Mouse (Mus musculus) gastrocnemius, adult 2 months (tissue): Measurements from ENCODE around the gene Crabp1. TPM values are rescaled to one million over a fixed set of nuclear protein-coding genes. Genes with fewer than 3 reads are reported as not detected.

Source experiments
- DNase-seq: peaks from one replicate; pipeline ENCODE4 v3.0.0; 2022
- H3K27ac ChIP-seq: fragments of 200-600 bp; 2 replicates; pipeline ENCODE4 v1.8.1; 2022; ENCODE audit warnings: mild to moderate bottlenecking
- H3K4me3 ChIP-seq: fragments of 200-600 bp; 2 replicates; pipeline ENCODE4 v1.8.1; 2022; ENCODE audit warnings: mild to moderate bottlenecking, moderate library complexity
- CTCF ChIP-seq: fragments of 200-600 bp; IDR thresholded peaks from 2 replicates; pipeline ENCODE4 v1.8.1; 2022; ENCODE audit warnings: antibody characterized with exemption, mild to moderate bottlenecking, moderate library complexity
- intact Hi-C: fragments of 180-260 bp; cut with DNase I; formaldehyde crosslinking; loops from one replicate; pipeline ENCODE4 v1.15.1; 2025
- total RNA-seq, 2 experiments: library from RNA; stranded (reverse); gene quantifications; 2 replicates each; pipeline ENCODE4 v1.2.3; 2021

Crabp1 gene
- total RNA-seq, 2 experiments from 2014 or later: 2.2 TPM; not detected in 1

DNA sequence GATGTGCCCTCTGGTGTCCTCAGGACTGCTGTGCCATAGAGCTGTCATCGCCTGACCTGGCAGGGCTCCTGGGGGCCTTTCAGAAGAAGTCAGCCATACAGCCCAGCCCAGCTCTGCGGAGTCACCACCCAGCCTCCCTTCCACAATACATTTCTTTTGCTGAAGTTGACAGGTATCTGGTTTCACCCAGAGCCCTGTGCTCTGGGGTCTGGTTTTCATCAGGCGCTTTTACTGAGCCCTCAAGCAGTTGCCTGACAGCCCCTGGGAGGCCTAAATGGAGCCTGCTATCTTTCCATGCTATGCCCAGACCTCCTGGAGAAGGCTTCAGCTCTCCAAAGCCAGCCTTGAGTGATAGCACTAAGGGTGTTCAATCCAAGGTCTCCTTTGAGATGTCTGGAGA is 19.5 kb downstream of the Crabp1 start:
- H3K27ac ChIP-seq: no peak overlapping the region
- TF ChIP-seq CTCF: no peak
- no peak for DNase-seq
- H3K4me3 ChIP-seq: no peak overlapping the region
- intact Hi-C loops: no loop called here

GRCm38 (mm10) chr9:54785215-54785614 is 20.7 kb downstream of the Crabp1 start:
- H3K4me3 ChIP-seq: no peak overlapping the region
- DNase-seq: no peak
- no peak for TF ChIP-seq CTCF
- intact Hi-C loops: no loop called here
- H3K27ac ChIP-seq: no peak overlapping the region

DNA sequence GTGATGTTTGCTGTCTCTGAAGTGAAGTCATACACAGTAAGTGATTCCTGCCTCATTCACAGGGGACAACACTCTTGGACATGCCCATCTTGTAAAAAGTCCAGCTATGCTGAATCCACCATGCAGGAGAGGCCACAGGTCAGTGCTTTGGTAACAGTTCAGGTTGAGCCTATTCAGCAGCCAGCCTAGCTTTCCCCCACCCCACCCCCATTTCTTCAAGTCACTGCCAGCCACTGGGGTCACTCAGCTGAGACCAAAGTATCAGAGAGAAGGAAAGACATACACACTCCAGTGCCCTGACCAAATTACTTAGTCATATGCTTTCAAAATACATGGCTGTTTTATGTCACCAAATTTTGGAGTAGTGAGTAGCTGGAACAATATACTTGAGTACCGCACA is 21.5 kb downstream of the Crabp1 start:
- H3K4me3 ChIP-seq: no peak overlapping the region
- no peak overlapping the region for H3K27ac ChIP-seq
- no peak for DNase-seq
- TF ChIP-seq CTCF: no peak
- intact Hi-C loops: no loop called here

DNA sequence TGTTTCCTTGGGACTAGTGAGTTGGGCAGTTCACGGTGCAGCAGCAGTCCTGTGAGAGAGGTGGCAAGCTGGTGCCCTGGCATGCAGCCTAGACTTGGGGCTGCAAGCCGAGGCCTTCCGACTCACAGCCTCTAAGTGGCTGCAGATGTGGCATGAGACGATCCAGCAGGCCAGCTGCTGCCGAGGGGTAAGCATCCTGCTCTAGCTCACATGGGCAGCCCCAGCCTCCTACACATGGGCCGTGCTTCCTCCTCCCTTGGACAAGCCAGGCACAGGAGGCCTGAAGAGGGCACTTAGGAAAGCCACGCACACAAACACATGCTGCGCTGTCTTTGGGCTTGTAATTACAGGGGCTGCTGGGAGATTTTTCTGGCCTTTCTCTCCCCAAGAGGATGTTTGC is 23.2 kb downstream of the Crabp1 start:
- intact Hi-C loops: no loop called here
- no peak for TF ChIP-seq CTCF
- Histone ChIP-seq H3K4me3 (no peak overlapping the region), H3K27ac (peak overlapping the region; percentile 24; the same call in 1 of the 2 replicates)
- DNase-seq: peak; percentile 58

DNA sequence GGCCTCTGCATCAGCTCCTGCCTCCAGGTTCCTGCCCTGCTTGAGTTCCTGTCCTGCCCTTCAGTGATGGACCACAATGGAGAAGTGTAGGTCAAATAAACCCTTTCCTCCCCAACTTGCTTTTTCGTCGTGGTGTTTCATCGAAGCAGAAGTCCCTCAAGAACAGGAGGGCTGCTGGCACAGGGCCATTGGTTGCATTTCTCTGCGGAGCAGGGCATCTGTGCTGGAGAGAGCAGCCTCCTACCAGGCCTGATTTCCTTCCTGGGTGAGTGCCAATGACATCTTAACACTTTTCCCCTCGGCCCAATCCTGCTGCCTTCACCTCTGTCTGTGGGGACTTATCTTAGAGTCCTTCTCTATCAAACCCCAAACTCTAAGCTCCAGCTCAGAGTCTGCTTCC is 25.7 kb downstream of the Crabp1 start:
- TF ChIP-seq CTCF: no peak

DNA sequence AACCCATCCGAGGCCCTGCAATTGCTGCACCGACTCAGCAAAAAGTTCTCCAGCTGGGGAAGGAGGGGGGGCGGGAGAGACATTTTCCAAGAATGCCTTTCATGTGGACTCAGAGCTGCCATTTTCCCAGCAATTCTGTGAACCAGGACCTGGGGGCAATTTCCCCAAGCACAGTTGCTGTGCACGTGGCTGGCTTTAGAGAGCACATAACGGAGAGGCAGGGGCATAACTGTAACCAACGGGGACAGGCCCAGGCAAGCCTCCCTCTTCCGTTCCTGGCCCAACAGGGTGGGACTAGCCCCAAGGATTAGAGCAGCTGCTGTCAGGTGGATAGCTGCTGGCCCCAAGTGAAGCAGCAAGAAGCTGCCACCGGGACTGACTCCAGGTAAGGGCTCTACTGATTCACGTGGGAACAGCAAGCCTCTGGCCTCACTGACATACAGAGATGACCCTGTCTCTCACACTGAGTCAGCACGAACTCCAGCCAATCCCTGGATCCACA is 37.0 kb downstream of the Crabp1 start:
- H3K27ac ChIP-seq: peak overlapping the region; percentile 24; the same call in 1 of the 2 replicates
- H3K4me3 ChIP-seq: no peak overlapping the region

More for the DNA sequence above, 25.7 kb downstream of the Crabp1 start:
- intact Hi-C loops: no loop called here
- no peak overlapping the region for H3K4me3 ChIP-seq
- DNase-seq: no peak
- no peak overlapping the region for H3K27ac ChIP-seq

GRCm38 (mm10) chr9:54802749-54803679 is 38.5 kb downstream of the Crabp1 start:
- intact Hi-C loops: no loop called here
- DNase-seq: peak; percentile 26
- TF ChIP-seq CTCF: no peak
- Histone ChIP-seq H3K27ac (no peak overlapping the region), H3K4me3 (no peak overlapping the region)

More for the DNA sequence above, 37.0 kb downstream of the Crabp1 start:
- peak; percentile 31 for DNase-seq
- TF ChIP-seq CTCF: no peak
- intact Hi-C loops: no loop called here

GRCm38 (mm10) chr9:54804351-54804750 is 39.8 kb downstream of the Crabp1 start:
- no peak for TF ChIP-seq CTCF
- peak; percentile 38 for DNase-seq
- intact Hi-C loops: no loop called here
- H3K4me3 ChIP-seq: no peak overlapping the region
- 0 out of 2 replicates have a peak overlapping the region, but pooled peaks have one; percentile 8 for H3K27ac ChIP-seq

DNA sequence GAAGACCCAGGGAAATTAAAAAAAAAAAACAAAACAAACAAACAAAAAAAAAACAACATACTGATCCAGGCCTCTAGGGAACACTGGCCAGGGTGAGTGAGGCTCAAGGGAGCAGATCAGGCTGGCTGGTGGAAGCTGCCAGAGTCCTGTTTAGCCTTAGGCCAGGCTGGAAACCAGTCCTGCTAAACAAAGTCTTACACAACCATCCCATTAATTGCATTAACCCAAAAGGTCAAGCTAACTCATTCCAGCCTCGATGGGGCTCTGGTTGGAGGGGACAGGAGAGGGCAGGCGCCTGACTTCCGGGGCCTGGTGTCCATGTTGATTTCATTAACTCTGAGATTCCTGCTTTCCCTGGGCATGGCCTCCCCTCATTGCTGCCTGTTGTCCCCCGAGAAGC is 43.2 kb downstream of the Crabp1 start:
- intact Hi-C loops: no loop called here
- no peak for TF ChIP-seq CTCF
- no peak for DNase-seq
- no peak overlapping the region for H3K27ac ChIP-seq
- no peak overlapping the region for H3K4me3 ChIP-seq

- Histone ChIP-seq H3K27ac (no peak overlapping the region), H3K4me3 (no peak overlapping the region)
- no peak for TF ChIP-seq CTCF
- intact Hi-C loops: no loop called here
- DNase-seq: no peak
These were observed 45.4 kb downstream of the Crabp1 start for GRCm38 (mm10) chr9:54809953-54810352.

- no peak overlapping the region for H3K4me3 ChIP-seq
- intact Hi-C loops: no loop called here
- no peak overlapping the region for H3K27ac ChIP-seq
- TF ChIP-seq CTCF: no peak
- no peak for DNase-seq
These were observed 52.1 kb downstream of the Crabp1 start for GRCm38 (mm10) chr9:54816508-54817201.

DNA sequence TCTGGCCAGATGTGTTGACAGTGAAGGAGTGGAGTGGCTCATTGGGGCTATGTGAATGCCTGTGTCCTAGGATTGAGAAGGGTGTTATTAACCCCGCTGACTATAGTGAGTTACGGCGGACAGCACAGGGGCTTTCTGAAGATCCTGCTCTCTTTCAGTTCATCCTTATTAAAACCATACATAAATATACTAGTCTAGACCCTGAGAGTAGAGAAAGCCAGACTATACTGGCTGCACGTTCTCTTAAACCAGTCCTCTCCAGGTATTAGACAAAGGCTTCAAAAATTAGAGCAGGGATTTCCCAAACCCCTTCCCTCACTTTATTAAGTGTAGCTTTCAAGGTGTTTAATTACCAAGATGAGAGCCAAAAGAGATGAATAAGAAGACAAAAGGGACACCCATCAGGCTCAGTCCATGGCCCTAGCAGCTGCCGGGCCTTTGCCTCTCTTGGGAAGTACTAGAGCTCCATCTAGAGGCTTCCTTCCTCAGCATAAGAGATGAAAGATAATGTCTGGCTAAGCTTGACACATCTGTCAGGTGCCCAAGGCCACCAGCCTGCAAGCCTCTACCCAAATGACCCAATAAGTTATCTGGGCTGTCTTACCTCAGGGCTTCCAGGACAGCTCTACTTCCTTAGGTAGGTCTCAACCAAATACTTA is 57.0 kb downstream of the Crabp1 start:
- DNase-seq: peak; percentile 27
- no peak overlapping the region for H3K27ac ChIP-seq
- intact Hi-C loops: loop anchor here (1.0 kb wide), 1 partner anchor 81 kb away; no protein-coding TSS in a partner anchor
- TF ChIP-seq CTCF: peak; percentile 73
- H3K4me3 ChIP-seq: no peak overlapping the region

Other genes with a start within 250 kb of the Crabp1 start
- gene Sh2d7, start 225.8 kb upstream of the Crabp1 start, total RNA-seq: not detected
- gene Cib2, start 204.5 kb upstream of the Crabp1 start, total RNA-seq: 100 to 1,000 TPM in 1 of 2 experiments, 10 to 100 TPM in 1; 95.5 to 143 TPM
- gene Idh3a, start 178.4 kb upstream of the Crabp1 start, total RNA-seq: 100 to 1,000 TPM; 522 to 568 TPM
- under 1 TPM; 0.15 to 0.28 TPM for gene Acsbg1, start 102.9 kb upstream of the Crabp1 start, total RNA-seq
- 10 to 100 TPM; 43.5 to 87.0 TPM for gene Dnaja4, start 65.9 kb upstream of the Crabp1 start, total RNA-seq
- gene Wdr61, start 30.2 kb upstream of the Crabp1 start, total RNA-seq: 10 to 100 TPM; 17.9 to 20.8 TPM
- 10 to 100 TPM; 18.3 to 21.8 TPM for gene Ireb2, start 99.0 kb downstream of the Crabp1 start, total RNA-seq
- under 1 TPM; 0.64 to 0.86 TPM for gene Hykk, start 152.5 kb downstream of the Crabp1 start, total RNA-seq
- gene Psma4, start 186.0 kb downstream of the Crabp1 start, total RNA-seq: 100 to 1,000 TPM; 131 TPM
- gene AY074887, start 186.2 kb downstream of the Crabp1 start, total RNA-seq: not detected
- not detected for gene Chrna5, start 216.1 kb downstream of the Crabp1 start, total RNA-seq